In genomic region chr3:122975363-122975762, GRCm38 (mm10) we compare ENCODE assay signal across 36 mouse cellular contexts. TPM values are rescaled to one million over a fixed set of nuclear protein-coding genes. Genes with fewer than 3 reads are reported as not detected.
DNase-seq lines count a peak whose midpoint lies in the region; ATAC-seq and TF ChIP-seq lines count a peak whose summit lies in the region.
"Had no signal": no experiment of that assay in that cellular context is flagged by ENCODE, and none has a peak within 500 bp of the region (broad histone marks: within the 10 kb centered on the region; RNA-seq: fewer than 3 reads in every experiment).

No protein-coding gene starts in this region.

- 84% methylated on average over 4 of the region's 4 CpGs for WGBS in forebrain, embryonic 14.5 days
- WGBS in forebrain, postnatal 0 days: 63% methylated on average over 4 of the region's 4 CpGs
- WGBS in lung, embryonic 14.5 days: 78% methylated on average over 4 of the region's 4 CpGs

- DNase-seq in forebrain, embryonic 14.5 days (ENCODE audit: low spot score): no peak
- DNase-seq in forebrain, postnatal 0 days: no peak
- peak; percentile 19 for DNase-seq in lung, embryonic 14.5 days
- no peak for DNase-seq in lung, postnatal 14 days
- peak; percentile 64 for DNase-seq in brain, adult 2 months (ENCODE audit: low read depth, low spot score)
- DNase-seq in telencephalon, adult 2 months (ENCODE audit: low read depth, low spot score): peak; percentile 51
- no peak for DNase-seq in heart, postnatal 36 days
- DNase-seq: adrenal gland, postnatal 25 days; cerebellum, adult 18-20 months; cerebellum, postnatal 10 days; gastrocnemius, postnatal 14 days; heart, postnatal 14 days; kidney, adult 2 months; kidney, postnatal 36 days; layer of hippocampus, postnatal 36 days; midbrain, embryonic 14.5 days; thymus, adult 2 months; thymus, postnatal 36 days had no signal

- ATAC-seq in forebrain, embryonic 14.5 days: peak; percentile 25; the same call in 1 of the 2 replicates
- no peak for ATAC-seq in forebrain, postnatal 0 days
- no peak for ATAC-seq in lung, embryonic 14.5 days (ENCODE audit: insufficient read depth)
- ATAC-seq: intestine, embryonic 15.5 days; lung, postnatal 0 days had no signal

- H3K4me3 ChIP-seq in forebrain, embryonic 14.5 days (ENCODE audit: low read depth, low read length): no peak overlapping the region
- H3K4me3 ChIP-seq in forebrain, postnatal 0 days (ENCODE audit: low read depth, low read length): no peak overlapping the region
- no peak overlapping the region for H3K4me3 ChIP-seq in lung, embryonic 14.5 days (ENCODE audit: low read depth, low read length)
- H3K4me3 ChIP-seq: embryonic facial prominence, embryonic 15.5 days; forebrain, embryonic 15.5 days; hindbrain, embryonic 12.5 days; intestine, embryonic 15.5 days; limb, embryonic 13.5 days; neural tube, embryonic 15.5 days; stomach, embryonic 15.5 days had no signal

- H3K27me3 ChIP-seq in forebrain, embryonic 14.5 days (replicated peaks; ENCODE audit: control insufficient read depth, insufficient read depth, low read length): no peaks in the 10 kb centered on the region
- H3K27me3 ChIP-seq in forebrain, postnatal 0 days (ENCODE audit: insufficient read depth, low read length): no peaks in the 10 kb centered on the region
- H3K27me3 ChIP-seq in lung, embryonic 14.5 days (ENCODE audit: insufficient read depth, low read length): no peaks in the 10 kb centered on the region
- H3K27me3 ChIP-seq: embryonic facial prominence, embryonic 15.5 days; forebrain, embryonic 15.5 days; hindbrain, embryonic 12.5 days; intestine, embryonic 15.5 days; limb, embryonic 13.5 days; neural tube, embryonic 15.5 days; stomach, embryonic 15.5 days had no signal

- TF ChIP-seq CTCF in forebrain, postnatal 0 days (IDR thresholded peaks at IDR 0.05; ENCODE audit: low read depth): no peak
- no peak for TF ChIP-seq CTCF in lung, embryonic 14.5 days (IDR thresholded peaks at IDR 0.05; ENCODE audit: low read depth)

- no peak overlapping the region for H3K27ac ChIP-seq in forebrain, embryonic 14.5 days (ENCODE audit: low read depth, low read length)
- H3K27ac ChIP-seq in forebrain, postnatal 0 days (ENCODE audit: low read depth, low read length): no peak overlapping the region
- no peak overlapping the region for H3K27ac ChIP-seq in lung, embryonic 14.5 days (ENCODE audit: low read depth)
- H3K27ac ChIP-seq: embryonic facial prominence, embryonic 15.5 days; forebrain, embryonic 15.5 days; hindbrain, embryonic 12.5 days; hindbrain, postnatal 0 days; intestine, embryonic 15.5 days; limb, embryonic 13.5 days; neural tube, embryonic 15.5 days had no signal

- intact Hi-C loops in heart, postnatal 36 days (cut with DNase I): loop anchor here (1.0 kb wide), 1 partner anchor 32 kb away; no protein-coding TSS in a partner anchor

- no peak overlapping the region for H3K4me2 ChIP-seq in forebrain, embryonic 14.5 days (ENCODE audit: low read length)
- no peak overlapping the region for H3K4me2 ChIP-seq in forebrain, postnatal 0 days (ENCODE audit: low read depth)
- no peak overlapping the region for H3K4me2 ChIP-seq in lung, embryonic 14.5 days
- H3K4me2 ChIP-seq: embryonic facial prominence, embryonic 15.5 days; forebrain, embryonic 15.5 days; hindbrain, embryonic 12.5 days; intestine, embryonic 15.5 days; limb, embryonic 13.5 days; liver, embryonic 11.5 days; neural tube, embryonic 15.5 days; stomach, embryonic 15.5 days had no signal

- H3K36me3 ChIP-seq in forebrain, embryonic 14.5 days (ENCODE audit: control insufficient read depth, insufficient read depth, low read length): no peaks in the 10 kb centered on the region
- no peaks in the 10 kb centered on the region for H3K36me3 ChIP-seq in forebrain, postnatal 0 days (ENCODE audit: insufficient read depth)
- 0 out of 2 replicates have a peak, but pooled peaks cover 4% of the 10 kb centered on the region for H3K36me3 ChIP-seq in lung, embryonic 14.5 days (ENCODE audit: insufficient read depth)
- H3K36me3 ChIP-seq: embryonic facial prominence, embryonic 15.5 days; hindbrain, embryonic 12.5 days; stomach, embryonic 15.5 days had no signal

- H3K9ac ChIP-seq in forebrain, embryonic 14.5 days (ENCODE audit: low read length): no peak overlapping the region
- no peak overlapping the region for H3K9ac ChIP-seq in forebrain, postnatal 0 days
- H3K9ac ChIP-seq in lung, embryonic 14.5 days: no peak overlapping the region
- H3K9ac ChIP-seq: embryonic facial prominence, embryonic 15.5 days; forebrain, embryonic 15.5 days; hindbrain, embryonic 12.5 days; intestine, embryonic 15.5 days; limb, embryonic 13.5 days; neural tube, embryonic 15.5 days; stomach, embryonic 15.5 days had no signal

- peaks cover 10% of the 10 kb centered on the region; the same call in 1 of the 2 replicates for H3K4me1 ChIP-seq in forebrain, embryonic 14.5 days (ENCODE audit: control insufficient read depth, insufficient read depth, low read length)
- no peaks in the 10 kb centered on the region for H3K4me1 ChIP-seq in forebrain, postnatal 0 days (ENCODE audit: insufficient read depth)
- no peaks in the 10 kb centered on the region for H3K4me1 ChIP-seq in lung, embryonic 14.5 days (ENCODE audit: insufficient read depth)
- H3K4me1 ChIP-seq: embryonic facial prominence, embryonic 15.5 days; hindbrain, embryonic 12.5 days; intestine, embryonic 15.5 days; neural tube, embryonic 15.5 days; stomach, embryonic 15.5 days had no signal

- no peaks in the 10 kb centered on the region for H3K9me3 ChIP-seq in forebrain, embryonic 14.5 days (replicated peaks; ENCODE audit: control insufficient read depth, low read length)
- no peaks in the 10 kb centered on the region for H3K9me3 ChIP-seq in forebrain, postnatal 0 days (ENCODE audit: low read length)
- H3K9me3 ChIP-seq in lung, embryonic 14.5 days (ENCODE audit: low read depth, low read length): no peaks in the 10 kb centered on the region
- H3K9me3 ChIP-seq: embryonic facial prominence, embryonic 15.5 days; forebrain, embryonic 15.5 days; hindbrain, embryonic 12.5 days; intestine, embryonic 15.5 days; limb, embryonic 13.5 days; neural tube, embryonic 15.5 days; stomach, embryonic 15.5 days had no signal

RNA-seq across cellular contexts. Expression of gene Usp53, which starts 8.9 kb away (rescaled TPM):
- polyA plus RNA-seq in forebrain, embryonic 14.5 days (2014; fragmentation: Nextera tagmentation; extraction: Ambion mirVana): 6.7 and 10.0 TPM in 2 replicates
- total RNA-seq in forebrain, postnatal 0 days (2014; rRNA removed): 15.5 and 19.2 TPM in 2 replicates
- 9.7 and 11.9 TPM in 2 replicates for polyA plus RNA-seq in forebrain, postnatal 0 days (2015; fragmentation: Nextera tagmentation; extraction: Ambion mirVana)
- polyA plus RNA-seq in lung, embryonic 14.5 days (2014; fragmentation: Nextera tagmentation; extraction: Ambion mirVana): 7.2 and 8.2 TPM in 2 replicates
- total RNA-seq in heart, postnatal 36 days (2021): 10 to 100 TPM in 1 of 2 experiments, 1 to 10 TPM in 1; 8.6 to 12.5 TPM

RNA-seq across cellular contexts. Expression of gene 1810037I17Rik, which starts 51.4 kb away (rescaled TPM):
- polyA plus RNA-seq in forebrain, embryonic 14.5 days (2014; fragmentation: Nextera tagmentation; extraction: Ambion mirVana): 101 and 109 TPM in 2 replicates
- 27.4 and 33.2 TPM in 2 replicates for total RNA-seq in forebrain, postnatal 0 days (2014; rRNA removed)
- 94.9 and 109 TPM in 2 replicates for polyA plus RNA-seq in forebrain, postnatal 0 days (2015; fragmentation: Nextera tagmentation; extraction: Ambion mirVana)
- 81.0 and 88.5 TPM in 2 replicates for polyA plus RNA-seq in lung, embryonic 14.5 days (2014; fragmentation: Nextera tagmentation; extraction: Ambion mirVana)
- total RNA-seq in heart, postnatal 36 days (2021): 100 to 1,000 TPM in 1 of 2 experiments, 10 to 100 TPM in 1; 91.5 to 110 TPM

RNA-seq across cellular contexts. Expression of gene Gm10959, which starts 56.2 kb away (rescaled TPM):
- not detected in 2 replicates for polyA plus RNA-seq in forebrain, embryonic 14.5 days (2014; fragmentation: Nextera tagmentation; extraction: Ambion mirVana)
- not detected in 2 replicates for total RNA-seq in forebrain, postnatal 0 days (2014; rRNA removed)
- not detected in 2 replicates for polyA plus RNA-seq in forebrain, postnatal 0 days (2015; fragmentation: Nextera tagmentation; extraction: Ambion mirVana)
- polyA plus RNA-seq in lung, embryonic 14.5 days (2014; fragmentation: Nextera tagmentation; extraction: Ambion mirVana): not detected in 2 replicates
- total RNA-seq in heart, postnatal 36 days (2021): not detected
- total RNA-seq: adrenal gland, postnatal 25 days; common myeloid progenitor, adult 5-6 weeks; gastrocnemius, postnatal 14 days; granulocyte monocyte progenitor cell, adult 5-6 weeks; heart, postnatal 14 days; hindbrain, postnatal 0 days; layer of hippocampus, postnatal 36 days; left cerebral cortex, postnatal 36 days; MEL had no signal
- polyA plus RNA-seq: brain, embryonic 14.5 days; embryonic facial prominence, embryonic 15.5 days; forebrain, embryonic 15.5 days; heart, embryonic 14.5 days; hindbrain, embryonic 12.5 days; hindbrain, postnatal 0 days; intestine, embryonic 15.5 days; kidney, adult 2 months; kidney, embryonic 16.5 days; limb, embryonic 13.5 days; liver, embryonic 11.5 days; liver, embryonic 16.5 days; lung, postnatal 0 days; midbrain, embryonic 14.5 days; neural tube, embryonic 15.5 days; stomach, embryonic 15.5 days; thymus, adult 2 months had no signal

RNA-seq across cellular contexts. Expression of gene Myoz2, which starts 59.5 kb away (rescaled TPM):
- polyA plus RNA-seq in forebrain, embryonic 14.5 days (2014; fragmentation: Nextera tagmentation; extraction: Ambion mirVana): not detected in 2 replicates
- total RNA-seq in forebrain, postnatal 0 days (2014; rRNA removed): 0.14 and 0.15 TPM in 2 replicates
- not detected in 2 replicates for polyA plus RNA-seq in forebrain, postnatal 0 days (2015; fragmentation: Nextera tagmentation; extraction: Ambion mirVana)
- polyA plus RNA-seq in lung, embryonic 14.5 days (2014; fragmentation: Nextera tagmentation; extraction: Ambion mirVana): 0.17 and 1.2 TPM in 2 replicates
- total RNA-seq in heart, postnatal 36 days (2021): 1,000 to 10,000 TPM; 2,084 to 2,239 TPM
- total RNA-seq: adrenal gland, postnatal 25 days; common myeloid progenitor, adult 5-6 weeks; granulocyte monocyte progenitor cell, adult 5-6 weeks; hindbrain, postnatal 0 days; MEL had no signal
- polyA plus RNA-seq: forebrain, embryonic 15.5 days; hindbrain, postnatal 0 days; midbrain, embryonic 14.5 days had no signal

Comparison
In these comparisons a context has a peak if more than half of its experiments do, and no peak if none do; other contexts are left out.
1. DNase-seq: peak in lung, embryonic 14.5 days (single experiment), brain, adult 2 months (single experiment) and telencephalon, adult 2 months (single experiment); none in forebrain, embryonic 14.5 days (single experiment), forebrain, postnatal 0 days (single experiment), lung, postnatal 14 days (single experiment) and heart, postnatal 36 days (0 of 2).